ENCODE assay signal across 8 mouse cellular contexts in genomic region chr3:41408423-41408820, GRCm38 (mm10).
DNase-seq lines count a peak whose midpoint lies in the region; ATAC-seq lines count a peak whose summit lies in the region.

No protein-coding gene starts in this region.

- peak; percentile 87 for ATAC-seq in frontal cortex, adult (ENCODE audit: low TSS enrichment)
- peak; percentile 96 for ATAC-seq in hindbrain, embryonic 13.5 days (ENCODE audit: low FRiP score)

- no peaks in the 10 kb centered on the region for H3K9me3 ChIP-seq in hindbrain, embryonic 13.5 days

- peak overlapping the region; percentile 72 for H3K9ac ChIP-seq in hindbrain, embryonic 13.5 days

- 0 out of 2 replicates have a peak, but pooled peaks cover 5% of the 10 kb centered on the region for H3K27me3 ChIP-seq in hindbrain, embryonic 13.5 days

- peaks cover 13% of the 10 kb centered on the region for H3K4me1 ChIP-seq in hindbrain, embryonic 13.5 days (replicated peaks)

- 7% methylated on average over 14 of the region's 14 CpGs for WGBS in hindbrain, embryonic 13.5 days

- H3K36me3 ChIP-seq in hindbrain, embryonic 13.5 days: no peaks in the 10 kb centered on the region

- peak overlapping the region; percentile 45 for H3K4me3 ChIP-seq in hindbrain, embryonic 13.5 days

- peak overlapping the region; percentile 66 for H3K4me2 ChIP-seq in hindbrain, embryonic 13.5 days

- peak; percentile 64 for DNase-seq in Muller cell, postnatal 12 days (ENCODE audit: inconsistent ontology term)
- peak; percentile 20 to 36 for DNase-seq in cerebellum, adult 18-20 months
- peak; percentile 56 to 63 for DNase-seq in left cerebral cortex, adult 18-20 months (ENCODE audit: low spot score in 2 of 2)
- peak; percentile 75 for DNase-seq in lung, postnatal 25 days (ENCODE audit: low spot score)
- DNase-seq in retina, postnatal 7 days (ENCODE audit: low read depth, low spot score): peak; percentile 41
- DNase-seq in urinary bladder, postnatal 14 days (ENCODE audit: low spot score): peak; percentile 66

- peak overlapping the region; percentile 73 for H3K27ac ChIP-seq in hindbrain, embryonic 13.5 days

Comparison
In these comparisons a context has a peak if more than half of its experiments do, and no peak if none do; other contexts are left out.
1. Peak in every context shown above with its lines: DNase-seq, ATAC-seq, H3K4me3 ChIP-seq and H3K27ac ChIP-seq.